In genomic region chr4:86957576-86958411, GRCm38 (mm10) we compare ENCODE assay signal across 8 mouse cellular contexts.
DNase-seq lines count a peak whose midpoint lies in the region.

No protein-coding gene starts in this region.

- no peak overlapping the region for H3K27ac ChIP-seq in forebrain, embryonic 10.5 days

- peak; percentile 29 for DNase-seq in gastrocnemius, adult 18-20 months (ENCODE audit: low spot score)
- no peak for DNase-seq in gastrocnemius, postnatal 25 days
- peak; percentile 24 for DNase-seq in c-Kit-positive CD71-negative TER-119-negative erythroid progenitor cells, embryonic 14.5 days (ENCODE audit: low read depth)
- DNase-seq in forebrain, embryonic 10.5 days (ENCODE audit: extremely low spot score, low spot score): peak; percentile 45
- DNase-seq in heart, postnatal 14 days: peak; percentile 52 to 74
- peak; percentile 69 for DNase-seq in layer of hippocampus, adult 9-11 months
- DNase-seq in lung, postnatal 36 days: peak; percentile 51
- DNase-seq in right cerebral cortex, postnatal 36 days (ENCODE audit: low spot score in 2 of 2): peak; percentile 65 to 68

- no peaks in the 10 kb centered on the region for H3K9me3 ChIP-seq in forebrain, embryonic 10.5 days

- 48% methylated on average over 14 of the region's 14 CpGs for WGBS in forebrain, embryonic 10.5 days

- H3K4me3 ChIP-seq in forebrain, embryonic 10.5 days: no peak overlapping the region

- peaks cover 4% of the 10 kb centered on the region; the same call in 1 of the 2 replicates for H3K4me1 ChIP-seq in forebrain, embryonic 10.5 days

- H3K36me3 ChIP-seq in forebrain, embryonic 10.5 days (replicated peaks): no peaks in the 10 kb centered on the region

- intact Hi-C loops in heart, postnatal 14 days (cut with DNase I): loop anchor here (2.0 to 10.0 kb wide), 3 partner anchors 277 to 1397 kb away; partner anchors contain the start of gene Slc24a2

- H3K27me3 ChIP-seq in forebrain, embryonic 10.5 days (ENCODE audit: poor library complexity, severe bottlenecking): no peaks in the 10 kb centered on the region
